Mouse (Mus musculus) liver, embryonic 13.5 days (tissue): ENCODE results near the gene Olfr958. TPM values are rescaled to one million over a fixed set of nuclear protein-coding genes. Genes with fewer than 3 reads are reported as not detected.

Experiments used
- ATAC-seq: fragments of 200-750 bp; cut with Nextera tagmentation; 2 replicates; pipeline ENCODE4 v1.8.0; 2017; ENCODE audit warnings: low read depth, mild to moderate bottlenecking, moderate number of reproducible peaks, moderate library complexity
- DNase-seq: peaks from one replicate; pipeline ENCODE4 v3.0.0; 2022
- H3K27ac ChIP-seq: fragments of 300-500 bp; sonication (generic); 2 replicates; pipeline ENCODE4 v1.5.1; 2015; ENCODE audit warnings: moderate library complexity, mild to moderate bottlenecking, inconsistent platforms
- H3K27me3 ChIP-seq: fragments of 300-500 bp; sonication (generic); 2 replicates; pipeline ENCODE4 v1.6.1; 2015; ENCODE audit warnings: mild to moderate bottlenecking, inconsistent platforms
- H3K36me3 ChIP-seq: fragments of 300-500 bp; sonication (generic); 2 replicates; pipeline ENCODE4 v1.6.1; 2015; ENCODE audit warnings: mild to moderate bottlenecking, inconsistent platforms
- H3K4me1 ChIP-seq: fragments of 300-500 bp; sonication (generic); replicated peaks from 2 replicates; pipeline ENCODE4 v1.6.1; 2015; ENCODE audit warnings: inconsistent platforms
- H3K4me2 ChIP-seq: fragments of 300-500 bp; sonication (generic); 2 replicates; pipeline ENCODE4 v1.6.1; 2015; ENCODE audit warnings: inconsistent platforms, mild to moderate bottlenecking, moderate library complexity
- H3K4me3 ChIP-seq: fragments of 300-500 bp; sonication (generic); replicated peaks from 2 replicates; pipeline ENCODE4 v1.5.1; 2015; ENCODE audit warnings: mild to moderate bottlenecking, inconsistent platforms
- H3K9ac ChIP-seq: fragments of 300-500 bp; sonication (generic); 2 replicates; pipeline ENCODE4 v1.6.1; 2015; ENCODE audit warnings: mild to moderate bottlenecking, inconsistent platforms
- H3K9me3 ChIP-seq: fragments of 300-500 bp; sonication (generic); replicated peaks from 2 replicates; pipeline ENCODE4 v1.6.1; 2016; ENCODE audit warnings: inconsistent platforms
- WGBS: fragments of 180-500 bp; shearing (Covaris S2); methylation state at CpG from one replicate; pipeline ENCODE4 v1.1.7; 2015; ENCODE audit not compliant: insufficient replicate concordance; 5-methylcytosine and 5-hydroxymethylcytosine counted together
- polyA plus RNA-seq: library from polyadenylated mRNA; unstranded; fragments of >200 nt; fragmentation: Nextera tagmentation; extraction: Ambion mirVana; gene quantifications from 2 replicates; pipeline ENCODE4 v1.2.1, GENCODE M21; 2015

The Olfr958 gene
- polyA plus RNA-seq, 1 experiment from 2014 or later, result not detected

GRCm38 (mm10) chr9:39509412-39509811 is 44.4 kb downstream of the Olfr958 start:
- DNase-seq (no peak), ATAC-seq (no peak)
- no peaks in the 10 kb centered on the region for H3K9me3 ChIP-seq
- 65% methylated on average over 9 of the region's 9 CpGs for WGBS
- H3K4me1 ChIP-seq, result no peaks in the 10 kb centered on the region
- H3K9ac ChIP-seq, result no peak overlapping the region
- H3K27ac ChIP-seq, result no peak overlapping the region
- H3K27me3 ChIP-seq, result no peaks in the 10 kb centered on the region
- no peak overlapping the region for H3K4me2 ChIP-seq
- no peaks in the 10 kb centered on the region for H3K36me3 ChIP-seq
- H3K4me3 ChIP-seq, result no peak overlapping the region

GRCm38 (mm10) chr9:39508998-39509397 is 44.9 kb downstream of the Olfr958 start:
- WGBS, result 6% methylated on average over 6 of the region's 6 CpGs
- Histone ChIP-seq H3K27ac (no peak overlapping the region), H3K4me1 (no peaks in the 10 kb centered on the region), H3K4me2 (no peak overlapping the region), H3K27me3 (no peaks in the 10 kb centered on the region), H3K4me3 (no peak overlapping the region), H3K36me3 (no peaks in the 10 kb centered on the region), H3K9ac (no peak overlapping the region), H3K9me3 (no peaks in the 10 kb centered on the region)
- DNase-seq, result no peak
- no peak for ATAC-seq

Other genes with a start within 250 kb of the Olfr958 start
- gene Olfr948, start 228.0 kb downstream of the Olfr958 start, polyA plus RNA-seq, result not detected in 2 replicates
- gene Olfr951, start 166.6 kb downstream of the Olfr958 start, polyA plus RNA-seq, result not detected in 2 replicates
- not detected in 2 replicates for gene Olfr952, start 126.9 kb downstream of the Olfr958 start, polyA plus RNA-seq
- not detected in 2 replicates for gene Olfr954, start 97.4 kb downstream of the Olfr958 start, polyA plus RNA-seq
- gene Olfr955, start 82.1 kb downstream of the Olfr958 start, polyA plus RNA-seq, result not detected in 2 replicates
- gene Olfr44, start 60.1 kb downstream of the Olfr958 start, polyA plus RNA-seq, result not detected in 2 replicates
- gene Olfr957, start 38.2 kb downstream of the Olfr958 start, polyA plus RNA-seq, result not detected in 2 replicates
- not detected in 2 replicates for gene Olfr959, start 21.5 kb upstream of the Olfr958 start, polyA plus RNA-seq
- 3.6 and 3.9 TPM in 2 replicates for gene AW551984, start 50.3 kb upstream of the Olfr958 start, polyA plus RNA-seq
- gene Olfr148, start 56.6 kb upstream of the Olfr958 start, polyA plus RNA-seq, result not detected in 2 replicates
- gene Olfr960, start 67.3 kb upstream of the Olfr958 start, polyA plus RNA-seq, result not detected in 2 replicates
- gene Olfr961, start 91.0 kb upstream of the Olfr958 start, polyA plus RNA-seq, result not detected in 2 replicates
- not detected in 2 replicates for gene Olfr963, start 113.2 kb upstream of the Olfr958 start, polyA plus RNA-seq
- not detected in 2 replicates for gene Olfr149, start 153.1 kb upstream of the Olfr958 start, polyA plus RNA-seq
- not detected in 2 replicates for gene Olfr965, start 157.3 kb upstream of the Olfr958 start, polyA plus RNA-seq
- gene Olfr150, start 176.9 kb upstream of the Olfr958 start, polyA plus RNA-seq, result not detected in 2 replicates
- not detected in 2 replicates for gene Olfr967, start 192.2 kb upstream of the Olfr958 start, polyA plus RNA-seq
- gene Olfr968, start 229.2 kb upstream of the Olfr958 start, polyA plus RNA-seq, result not detected in 2 replicates
- not detected in 2 replicates for gene Olfr969, start 236.9 kb upstream of the Olfr958 start, polyA plus RNA-seq